Mouse (Mus musculus) adrenal gland, adult 2 months (tissue): ENCODE results near the gene Hsd17b6. TPM values are rescaled to one million over a fixed set of nuclear protein-coding genes. Genes with fewer than 3 reads are reported as not detected.

Source experiments
- polyA plus RNA-seq: library from polyadenylated mRNA; depleted of rRNA; stranded (reverse); fragments of >200 nt; gene quantifications from 2 replicates; pipeline ENCODE4 v1.2.3, GENCODE M21; 2012; rRNA removed
- total RNA-seq, 2 experiments: library from RNA; stranded (reverse); gene quantifications; 2 replicates each; pipeline ENCODE4 v1.2.3; 2021

Hsd17b6 gene
- total and polyA plus RNA-seq, 3 experiments = 0.63 TPM; not detected in 2

Other genes starting within 250 kb of the Hsd17b6 start
- 1 to 10 TPM in 1 of 2 experiments, under 1 TPM in 1; 0.41 to 1.5 TPM for gene Rdh1, start 247.9 kb downstream of the Hsd17b6 start, total RNA-seq
- gene Rdh1, start 247.9 kb downstream of the Hsd17b6 start, polyA plus RNA-seq = 0.98 and 1.4 TPM in 2 replicates
- 1 to 10 TPM; 1.1 to 2.9 TPM for gene Rdh16f1, start 247.8 kb downstream of the Hsd17b6 start, total RNA-seq
- gene Rdh16f1, start 247.8 kb downstream of the Hsd17b6 start, polyA plus RNA-seq = 1.5 TPM in 2 replicates
- under 1 TPM in 1 of 2 experiments, not detected in 1; 0.46 TPM for gene Rdh9, start 231.2 kb downstream of the Hsd17b6 start, total RNA-seq
- gene Rdh9, start 231.2 kb downstream of the Hsd17b6 start, polyA plus RNA-seq = 0.22 and 0.31 TPM in 2 replicates
- 1 to 10 TPM in 1 of 2 experiments, under 1 TPM in 1; 0.79 to 1.3 TPM for gene Rdh16, start 206.5 kb downstream of the Hsd17b6 start, total RNA-seq
- 0.12 TPM in 1 of 2 replicates, not detected in the other for gene Rdh16, start 206.5 kb downstream of the Hsd17b6 start, polyA plus RNA-seq
- not detected for gene Rdh19, start 157.7 kb downstream of the Hsd17b6 start, total RNA-seq
- not detected in 2 replicates for gene Rdh19, start 157.7 kb downstream of the Hsd17b6 start, polyA plus RNA-seq
- gene Rdh16f2, start 141.1 kb downstream of the Hsd17b6 start, total RNA-seq = under 1 TPM in 1 of 2 experiments, not detected in 1; 0.23 TPM
- not detected in 2 replicates for gene Rdh16f2, start 141.1 kb downstream of the Hsd17b6 start, polyA plus RNA-seq
- 1 to 10 TPM in 1 of 2 experiments, not detected in 1; 2.0 TPM for gene Rdh7, start 118.8 kb downstream of the Hsd17b6 start, total RNA-seq
- 0.17 TPM in 1 of 2 replicates, not detected in the other for gene Rdh7, start 118.8 kb downstream of the Hsd17b6 start, polyA plus RNA-seq
- gene Sdr9c7, start 109.1 kb downstream of the Hsd17b6 start, total RNA-seq = 1 to 10 TPM in 1 of 2 experiments, under 1 TPM in 1; 0.41 to 1.9 TPM
- gene Sdr9c7, start 109.1 kb downstream of the Hsd17b6 start, polyA plus RNA-seq = 0.74 and 0.85 TPM in 2 replicates
- 1 to 10 TPM; 2.3 to 4.4 TPM for gene Prim1, start 7.6 kb upstream of the Hsd17b6 start, total RNA-seq
- gene Prim1, start 7.6 kb upstream of the Hsd17b6 start, polyA plus RNA-seq = 0.26 and 0.56 TPM in 2 replicates
- 100 to 1,000 TPM; 607 to 630 TPM for gene Naca, start 28.0 kb upstream of the Hsd17b6 start, total RNA-seq
- 178 and 209 TPM in 2 replicates for gene Naca, start 28.0 kb upstream of the Hsd17b6 start, polyA plus RNA-seq
- 100 to 1,000 TPM; 179 to 195 TPM for gene Ptges3, start 51.3 kb upstream of the Hsd17b6 start, total RNA-seq
- gene Ptges3, start 51.3 kb upstream of the Hsd17b6 start, polyA plus RNA-seq = 124 and 151 TPM in 2 replicates
- 1,000 to 10,000 TPM; 2,694 to 3,346 TPM for gene Atp5b, start 75.7 kb upstream of the Hsd17b6 start, total RNA-seq
- 7,039 and 9,498 TPM in 2 replicates for gene Atp5b, start 75.7 kb upstream of the Hsd17b6 start, polyA plus RNA-seq
- 10 to 100 TPM; 40.8 to 49.6 TPM for gene Baz2a, start 84.0 kb upstream of the Hsd17b6 start, total RNA-seq
- gene Baz2a, start 84.0 kb upstream of the Hsd17b6 start, polyA plus RNA-seq = 24.5 and 31.6 TPM in 2 replicates
- gene Rbms2, start 172.7 kb upstream of the Hsd17b6 start, total RNA-seq = 100 to 1,000 TPM in 1 of 2 experiments, 10 to 100 TPM in 1; 99.3 to 124 TPM
- 118 and 130 TPM in 2 replicates for gene Rbms2, start 172.7 kb upstream of the Hsd17b6 start, polyA plus RNA-seq
- gene Gls2, start 186.8 kb upstream of the Hsd17b6 start, total RNA-seq = 1 to 10 TPM; 2.5 to 3.7 TPM
- gene Gls2, start 186.8 kb upstream of the Hsd17b6 start, polyA plus RNA-seq = 3.8 and 7.5 TPM in 2 replicates
- 10 to 100 TPM; 14.3 to 17.0 TPM for gene Spryd4, start 204.2 kb upstream of the Hsd17b6 start, total RNA-seq
- 5.8 and 7.4 TPM in 2 replicates for gene Spryd4, start 204.2 kb upstream of the Hsd17b6 start, polyA plus RNA-seq
- not detected for gene Mip, start 218.2 kb upstream of the Hsd17b6 start, total RNA-seq
- not detected in 2 replicates for gene Mip, start 218.2 kb upstream of the Hsd17b6 start, polyA plus RNA-seq
- 1 to 10 TPM; 4.8 to 7.2 TPM for gene Timeless, start 224.5 kb upstream of the Hsd17b6 start, total RNA-seq
- 1.9 and 2.8 TPM in 2 replicates for gene Timeless, start 224.5 kb upstream of the Hsd17b6 start, polyA plus RNA-seq
- 1 to 10 TPM in 1 of 2 experiments, not detected in 1; 1.5 TPM for gene Apon, start 246.5 kb upstream of the Hsd17b6 start, total RNA-seq
- gene Apon, start 246.5 kb upstream of the Hsd17b6 start, polyA plus RNA-seq = 0.10 and 0.40 TPM in 2 replicates